Mouse (Mus musculus): Measurements from ENCODE around the gene Scgb1b12.
"Not testable (repeated sequence)": the region's sequence is repeated elsewhere in the genome, so short reads cannot be mapped to it uniquely, and the experiment has no call there.

The Scgb1b12 gene

DNA sequence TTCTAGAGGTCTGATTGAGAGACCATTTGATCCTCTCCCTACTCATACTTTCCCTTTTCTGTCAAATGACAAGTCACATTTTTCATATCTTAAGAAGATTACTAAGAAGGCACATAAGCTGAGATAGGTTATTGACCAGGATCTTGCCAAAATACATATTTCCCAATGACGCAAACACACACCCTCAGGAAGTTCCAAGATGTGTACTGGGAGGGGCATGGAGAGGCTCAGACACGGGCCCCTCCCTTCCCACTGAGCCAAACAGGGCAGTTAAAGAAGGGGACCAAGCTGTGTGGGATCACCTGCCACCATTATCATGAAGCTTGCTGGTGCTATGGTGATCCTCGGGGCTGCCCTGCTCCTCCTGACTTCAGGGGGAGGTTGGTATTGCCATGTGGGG is at the start of gene Scgb1b12:
TSS of gene Scgb1b12 (plus strand) at position 301 of the 400 bp plus-strand sequence.
- not testable (repeated sequence) for DNase-seq

GRCm38 (mm10) chr7:32327145-32327544 is 6.8 kb upstream of the Scgb1b12 start, which contains the start of gene Scgb2b12:
TSS of gene Scgb2b12 (minus strand) at chr7:32327245.
- not testable (repeated sequence) for DNase-seq
